Mouse (Mus musculus) forebrain, postnatal 0 days (tissue): Measurements from ENCODE around the gene Dynlt1b. TPM values are rescaled to one million over a fixed set of nuclear protein-coding genes. Genes with fewer than 3 reads are reported as not detected.
"Not testable (repeated sequence)": the region's sequence is repeated elsewhere in the genome, so short reads cannot be mapped to it uniquely, and the experiment has no call there.

Experiments used
- ATAC-seq: fragments of 200-750 bp; cut with Nextera tagmentation; 2 replicates; pipeline ENCODE4 v1.8.0; 2017; ENCODE audit warnings: mild to moderate bottlenecking, moderate library complexity
- DNase-seq: peaks from one replicate; pipeline ENCODE4 v3.0.0-alpha.2; 2015
- H3K27ac ChIP-seq: fragments of 300-500 bp; sonication (generic); 2 replicates; pipeline ENCODE4 v1.5.1; 2014; ENCODE audit warnings: low read depth, mild to moderate bottlenecking, antibody characterized with exemption, low read length, moderate library complexity, mixed read lengths
- H3K27me3 ChIP-seq: fragments of 300-500 bp; sonication (generic); 2 replicates; pipeline ENCODE4 v1.6.1; 2014; ENCODE audit warnings: mild to moderate bottlenecking, low read length, mixed read lengths; ENCODE audit not compliant: insufficient read depth
- H3K36me3 ChIP-seq: fragments of 300-500 bp; sonication (generic); 2 replicates; pipeline ENCODE4 v1.6.1; 2014; ENCODE audit warnings: mild to moderate bottlenecking, moderate library complexity; ENCODE audit not compliant: insufficient read depth
- H3K4me1 ChIP-seq: fragments of 300-500 bp; sonication (generic); 2 replicates; pipeline ENCODE4 v1.6.1; 2014; ENCODE audit warnings: antibody characterized with exemption; ENCODE audit not compliant: insufficient read depth
- H3K4me2 ChIP-seq: fragments of 300-500 bp; sonication (generic); 2 replicates; pipeline ENCODE4 v1.6.1; 2014; ENCODE audit warnings: low read depth, mild to moderate bottlenecking, moderate library complexity
- H3K4me3 ChIP-seq: fragments of 300-500 bp; sonication (generic); 2 replicates; pipeline ENCODE4 v1.5.1; 2014; ENCODE audit warnings: low read depth, low read length, mixed read lengths
- H3K9ac ChIP-seq: fragments of 300-500 bp; sonication (generic); 2 replicates; pipeline ENCODE4 v1.6.1; 2014; ENCODE audit warnings: mild to moderate bottlenecking
- H3K9me3 ChIP-seq: fragments of 300-500 bp; sonication (generic); 2 replicates; pipeline ENCODE4 v1.6.1; 2016; ENCODE audit warnings: low read length
- WGBS: fragments of 180-500 bp; shearing (Covaris S2); extraction: QIAGEN DNeasy Blood & Tissue Kit; methylation state at CpG from one replicate; pipeline ENCODE4 v1.1.7; 2014; 5-methylcytosine and 5-hydroxymethylcytosine counted together
- polyA plus RNA-seq: library from polyadenylated mRNA; unstranded; fragments of >200 nt; fragmentation: Nextera tagmentation; extraction: Ambion mirVana; gene quantifications from 2 replicates; pipeline ENCODE4 v1.2.1, GENCODE M21; 2015
- total RNA-seq: library from RNA; depleted of rRNA; stranded (reverse); fragments of >200 nt; gene quantifications from 2 replicates; pipeline ENCODE4 v1.2.3, GENCODE M21; 2014; rRNA removed

Dynlt1b gene
- total and polyA plus RNA-seq, 2 experiments from 2014 or later: 431 to 1,167 TPM

GRCm38 (mm10) chr17:6480855-6481589 is 51.1 kb downstream of the Dynlt1b start:
- H3K4me1 ChIP-seq, H3K4me3 ChIP-seq, H3K27me3 ChIP-seq, ATAC-seq, DNase-seq, H3K36me3 ChIP-seq, H3K9me3 ChIP-seq, H3K27ac ChIP-seq, H3K4me2 ChIP-seq, H3K9ac ChIP-seq: not testable (repeated sequence)
- 44% methylated on average over 3 of the region's 7 CpGs for WGBS

GRCm38 (mm10) chr17:6481590-6481963 is 51.7 kb downstream of the Dynlt1b start:
- H3K4me3 ChIP-seq, ATAC-seq, H3K4me1 ChIP-seq, H3K4me2 ChIP-seq, DNase-seq, H3K9me3 ChIP-seq, H3K36me3 ChIP-seq, H3K27ac ChIP-seq, H3K27me3 ChIP-seq, H3K9ac ChIP-seq: not testable (repeated sequence)
- 91% methylated on average over 12 of the region's 12 CpGs for WGBS

- not testable (repeated sequence) for DNase-seq, H3K4me3 ChIP-seq, H3K4me1 ChIP-seq, ATAC-seq, H3K27me3 ChIP-seq, H3K4me2 ChIP-seq, H3K27ac ChIP-seq, H3K36me3 ChIP-seq, H3K9ac ChIP-seq, H3K9me3 ChIP-seq
- WGBS: 85% methylated on average over 7 of the region's 8 CpGs
These were observed 52.3 kb downstream of the Dynlt1b start for GRCm38 (mm10) chr17:6482248-6482647.

Other genes starting within 250 kb of the Dynlt1b start
- 62.2 and 71.9 TPM in 2 replicates for gene Tmem181a, start 173.3 kb upstream of the Dynlt1b start, total RNA-seq
- gene Tmem181a, start 173.3 kb upstream of the Dynlt1b start, polyA plus RNA-seq: 40.3 and 59.0 TPM in 2 replicates
- 27.3 and 29.4 TPM in 2 replicates for gene Dynlt1a, start 112.6 kb upstream of the Dynlt1b start, total RNA-seq
- 30.8 and 33.4 TPM in 2 replicates for gene Dynlt1a, start 112.6 kb upstream of the Dynlt1b start, polyA plus RNA-seq
- gene Dynlt1c, start 171.6 kb downstream of the Dynlt1b start, total RNA-seq: 29.9 and 32.1 TPM in 2 replicates
- gene Dynlt1c, start 171.6 kb downstream of the Dynlt1b start, polyA plus RNA-seq: 4.8 and 11.0 TPM in 2 replicates
- gene Dynlt1f, start 225.8 kb downstream of the Dynlt1b start, total RNA-seq: 91.6 and 111 TPM in 2 replicates
- 244 and 265 TPM in 2 replicates for gene Dynlt1f, start 225.8 kb downstream of the Dynlt1b start, polyA plus RNA-seq
- gene Sytl3, start 229.0 kb downstream of the Dynlt1b start, total RNA-seq: 0.81 TPM in 1 of 2 replicates, not detected in the other
- 0.21 and 0.47 TPM in 2 replicates for gene Sytl3, start 229.0 kb downstream of the Dynlt1b start, polyA plus RNA-seq